Mouse (Mus musculus) c-Kit-negative CD71-positive TER-119-positive erythroid progenitor cells, embryonic 14.5 days (primary cell): ENCODE measurements around the gene Lrfn1.

Source experiments
- DNase-seq: peaks from one replicate; pipeline ENCODE4 v3.0.0-alpha.2; 2013; ENCODE audit warnings: low read depth, low spot score

The Lrfn1 gene

DNA sequence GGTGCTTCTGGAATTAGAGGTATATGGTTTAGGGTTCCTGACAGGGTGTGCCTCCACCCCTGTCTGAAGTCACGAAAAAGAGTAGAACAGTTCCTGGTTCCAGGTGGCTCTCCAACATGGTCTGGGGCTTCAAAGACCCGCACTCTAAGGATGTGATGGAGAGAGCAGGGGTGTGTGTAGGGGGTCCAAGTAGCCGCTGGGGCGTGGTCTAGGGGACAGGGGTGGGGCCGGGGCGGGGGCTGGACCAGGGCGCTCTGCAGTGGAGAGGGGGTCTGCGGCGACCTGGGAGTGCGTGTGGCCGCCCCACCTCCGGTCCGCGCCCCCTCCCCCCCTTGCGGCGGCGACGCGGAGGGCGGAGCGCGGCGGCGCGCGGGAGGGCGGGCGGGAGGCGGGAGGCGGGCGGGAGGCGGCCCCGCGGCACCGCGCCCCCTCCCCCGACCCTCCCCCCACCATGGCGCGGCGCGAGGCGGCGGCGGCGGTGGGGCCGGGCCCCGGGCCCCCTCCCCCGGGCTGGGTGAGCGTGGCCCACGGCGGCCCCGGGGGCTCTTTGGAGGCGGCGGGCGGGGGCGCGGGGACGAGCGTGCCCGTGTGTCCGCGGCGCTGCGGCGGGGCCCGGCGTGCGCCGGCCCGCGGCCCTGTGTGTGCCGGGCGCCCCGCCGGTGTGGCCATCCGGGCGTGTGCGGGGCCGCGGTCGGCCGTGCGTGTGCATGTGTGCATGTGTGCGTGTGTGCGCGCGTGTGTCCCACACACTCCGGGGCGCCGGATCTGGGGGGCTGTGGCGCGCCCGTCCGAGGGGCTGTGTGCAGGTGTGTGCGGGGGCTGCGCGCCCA is at the start of gene Lrfn1:
Lrfn1 (plus strand) TSS at position 450 of the 830 bp plus-strand sequence.
- no peak for DNase-seq

DNA sequence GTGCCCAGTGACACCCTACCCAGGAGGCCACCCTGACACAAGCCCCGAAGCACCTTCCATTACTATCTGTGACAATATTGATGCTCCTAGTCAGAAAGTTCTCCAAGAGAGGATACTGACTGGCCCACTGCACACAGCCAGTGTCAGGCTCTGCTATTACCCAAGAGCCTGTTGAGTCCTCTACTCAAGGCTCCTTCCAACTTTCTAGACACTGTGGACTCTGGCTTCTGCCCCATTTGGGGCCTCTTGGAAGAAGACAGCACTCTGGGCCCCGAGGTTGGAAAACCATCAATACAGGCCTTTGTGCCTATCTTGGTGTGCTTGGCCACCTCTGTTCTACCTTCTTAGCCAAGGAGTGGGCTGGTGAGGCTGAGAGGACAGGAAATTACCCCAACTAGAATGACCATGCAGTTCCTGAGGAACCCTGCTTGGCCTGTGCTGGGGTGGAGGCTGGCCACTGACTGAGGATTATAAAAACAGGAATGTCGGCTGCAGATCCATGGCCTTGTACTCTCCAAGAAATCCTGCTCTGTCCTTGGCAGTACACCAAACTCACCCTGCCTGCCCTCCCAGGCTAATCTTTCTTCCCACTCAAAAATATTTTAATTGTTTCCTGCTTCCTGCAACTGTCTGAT is 40.8 kb upstream of the Lrfn1 start:
- no peak for DNase-seq

DNA sequence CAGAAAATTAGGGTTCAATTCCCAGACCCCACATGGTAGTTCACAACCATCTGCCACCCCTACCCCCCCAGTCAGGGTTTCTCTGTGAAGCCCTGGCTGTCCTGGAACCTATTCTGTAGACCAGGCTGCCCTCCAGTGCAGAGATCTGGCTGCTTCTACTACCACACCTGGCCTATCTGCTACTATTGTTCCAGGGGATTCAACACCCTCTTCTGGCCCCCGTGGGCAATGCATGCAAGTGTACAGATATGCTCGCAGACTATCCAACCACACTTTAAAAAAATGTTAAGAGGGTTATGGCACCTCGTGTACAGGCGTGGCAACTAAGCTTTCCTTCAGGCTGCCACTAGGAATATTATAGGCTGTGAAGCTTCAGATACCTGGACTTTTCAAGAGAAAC is 39.0 kb upstream of the Lrfn1 start:
- DNase-seq: no peak

DNA sequence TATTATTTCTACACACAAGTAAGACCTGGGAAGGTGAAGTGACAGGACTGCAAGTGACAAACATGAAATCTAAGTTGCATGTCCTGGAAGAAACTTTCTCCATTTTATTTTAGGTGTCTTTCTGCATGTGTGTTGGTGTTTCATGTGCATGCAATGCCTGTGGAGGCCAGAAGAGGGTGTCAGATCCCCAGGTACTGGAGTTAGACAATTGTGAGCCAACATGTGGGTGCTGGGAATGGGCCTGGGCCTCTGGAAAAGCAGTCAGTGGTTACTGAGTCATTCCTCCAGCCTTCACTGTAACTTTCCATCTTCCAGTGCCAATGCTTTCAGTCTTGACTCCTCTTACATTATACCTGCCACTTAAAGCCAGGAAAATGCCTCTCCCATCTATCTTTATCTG is 34.4 kb upstream of the Lrfn1 start:
- no peak for DNase-seq

GRCm38 (mm10) chr7:28418096-28418670 is 33.6 kb upstream of the Lrfn1 start:
- DNase-seq: no peak

- DNase-seq: no peak
Measured at GRCm38 (mm10) chr7:28419416-28419815, 32.4 kb upstream of the Lrfn1 start.

DNA sequence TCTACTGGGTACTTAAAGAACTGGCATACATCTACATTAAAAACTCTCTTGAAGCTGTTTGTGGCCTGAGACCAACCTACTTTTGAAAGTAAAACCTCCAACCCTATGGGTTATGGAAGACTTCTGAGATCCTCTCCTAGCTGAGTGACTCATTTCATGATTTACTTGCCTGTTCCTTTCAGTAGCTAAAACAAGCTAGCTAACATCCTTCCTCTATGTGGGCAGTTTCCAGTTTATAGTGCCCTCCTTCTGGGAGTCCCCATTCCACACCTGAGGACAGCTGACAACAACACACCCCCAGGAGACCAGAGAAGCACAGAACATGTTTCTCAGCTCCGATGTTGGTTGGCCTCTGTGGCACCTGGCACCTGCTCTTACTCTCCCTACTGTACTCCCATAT is 28.8 kb upstream of the Lrfn1 start:
- no peak for DNase-seq

DNA sequence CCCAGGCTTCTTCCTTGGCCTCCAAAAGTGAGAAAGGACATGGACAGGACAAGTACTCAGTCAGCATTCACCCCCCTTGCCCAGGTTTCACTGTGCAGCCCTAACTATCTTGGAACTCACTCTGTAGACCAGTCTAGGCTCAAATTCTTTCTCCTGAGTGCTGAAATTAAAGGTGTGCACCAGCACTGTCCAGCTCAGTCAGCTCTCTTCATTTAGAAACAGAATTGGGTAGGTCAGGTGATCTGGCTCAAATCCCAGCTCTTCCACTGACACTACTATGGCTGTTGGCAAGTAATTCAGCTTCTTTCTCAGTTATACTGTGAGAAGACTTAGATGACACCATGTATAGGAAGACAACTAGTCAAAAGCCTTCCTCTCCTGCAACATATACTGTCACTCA is 24.0 kb upstream of the Lrfn1 start:
- DNase-seq: no peak

- DNase-seq: no peak
Measured at GRCm38 (mm10) chr7:28430512-28430911, 21.3 kb upstream of the Lrfn1 start.

DNA sequence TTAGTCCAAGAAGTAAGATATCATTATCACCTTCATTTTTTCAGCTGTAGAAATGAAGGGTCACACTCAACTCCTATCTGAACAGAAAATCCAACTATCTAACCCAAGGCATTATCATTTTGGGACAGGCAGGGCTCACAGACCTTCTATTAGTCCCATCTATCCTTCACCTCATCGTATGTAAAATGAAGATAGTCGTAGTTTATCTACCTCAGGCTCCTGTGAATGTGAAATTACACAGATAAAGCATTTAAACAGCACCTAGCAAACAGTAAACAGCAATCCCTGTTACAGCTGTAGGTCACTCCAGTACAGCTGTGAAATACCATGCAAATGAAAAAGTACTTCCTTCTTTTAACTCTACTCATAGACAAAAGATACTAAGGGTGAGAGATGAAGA is 19.5 kb upstream of the Lrfn1 start:
- no peak for DNase-seq

DNA sequence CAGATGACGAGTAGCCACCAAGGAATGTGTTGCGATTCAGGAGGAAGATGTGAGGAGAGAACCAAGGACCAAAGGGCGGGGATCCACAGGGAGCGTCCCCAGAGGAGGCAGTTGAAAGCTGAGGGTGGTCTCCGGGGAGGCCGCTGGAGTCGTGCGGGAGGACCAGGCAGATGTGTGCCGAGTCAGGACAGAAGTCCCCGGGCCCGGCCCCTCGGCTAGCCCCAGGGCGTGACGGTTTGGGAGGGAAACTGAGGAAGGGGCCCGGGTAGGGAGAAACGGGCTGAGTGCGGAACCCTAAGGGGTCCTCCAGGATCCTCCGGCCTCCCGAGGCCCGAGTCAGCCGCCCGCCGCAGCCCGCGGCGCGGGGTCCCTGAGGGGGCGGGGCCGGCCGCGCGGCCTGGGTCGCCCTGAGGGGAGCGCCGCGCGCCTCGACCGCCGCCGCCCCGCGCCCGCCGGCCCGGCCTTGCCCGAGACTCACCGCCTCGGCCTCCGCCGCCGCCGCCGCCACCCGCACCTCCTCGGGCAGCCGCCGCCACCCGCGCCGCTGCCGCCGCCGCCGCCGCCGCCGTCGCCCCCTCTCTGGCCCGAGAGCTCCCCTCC is 16.0 kb upstream of the Lrfn1 start:
- no peak for DNase-seq

- DNase-seq: peak; percentile 95
Measured at GRCm38 (mm10) chr7:28436271-28436904, 15.4 kb upstream of the Lrfn1 start.

GRCm38 (mm10) chr7:28436932-28437570 is 14.7 kb upstream of the Lrfn1 start, which contains the start of gene Gmfg:
Gene Gmfg (plus strand): TSS chr7:28437447.
- peak; percentile 89 for DNase-seq

DNA sequence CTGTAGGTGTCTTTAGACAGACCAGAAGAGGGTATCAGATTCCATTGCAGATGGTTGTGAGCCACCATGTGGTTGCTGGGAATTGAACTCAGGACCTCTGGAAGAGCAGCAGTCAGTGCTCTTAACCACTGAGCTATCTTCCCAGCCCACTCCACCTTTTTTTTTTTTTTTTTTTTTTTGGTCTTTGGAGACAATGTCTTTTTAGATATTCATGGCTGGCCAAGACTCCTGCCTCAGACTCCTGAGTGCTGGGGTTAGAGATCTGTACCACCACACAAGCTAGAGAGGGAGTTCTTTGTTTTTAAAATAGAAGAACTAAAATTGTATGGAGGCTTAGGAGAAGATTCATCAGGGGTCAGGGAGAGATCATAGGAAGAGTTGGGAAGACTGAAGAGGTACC is 13.8 kb upstream of the Lrfn1 start:
- DNase-seq: no peak

GRCm38 (mm10) chr7:28438771-28439170 is 13.0 kb upstream of the Lrfn1 start:
- DNase-seq: no peak

DNA sequence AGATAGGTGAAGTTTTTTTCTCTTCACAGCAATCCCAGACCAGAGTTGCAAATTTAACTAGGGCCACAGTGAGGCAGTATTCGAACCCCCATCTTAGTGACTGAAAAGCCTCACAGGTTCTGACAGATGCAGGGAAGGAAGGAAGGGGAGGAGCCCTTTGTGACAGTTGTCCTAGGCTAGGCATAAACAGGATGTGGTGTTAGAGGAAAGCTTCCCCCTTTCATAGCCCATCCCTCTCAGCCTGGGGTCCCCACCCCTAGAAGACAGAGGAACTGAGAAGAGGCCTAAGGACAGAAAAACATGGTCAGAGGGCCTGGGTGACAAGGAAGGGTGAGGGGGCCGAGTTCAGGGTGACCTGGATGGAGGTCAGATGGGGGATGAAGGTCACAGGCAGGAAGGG is 11.0 kb upstream of the Lrfn1 start:
- DNase-seq: no peak

GRCm38 (mm10) chr7:28441776-28442485 is 9.8 kb upstream of the Lrfn1 start:
- no peak for DNase-seq

- DNase-seq: no peak
Measured at GRCm38 (mm10) chr7:28442688-28443087, 9.1 kb upstream of the Lrfn1 start.

GRCm38 (mm10) chr7:28444344-28444974 is 7.3 kb upstream of the Lrfn1 start:
- no peak for DNase-seq

- no peak for DNase-seq
Measured at GRCm38 (mm10) chr7:28446446-28446845, 5.3 kb upstream of the Lrfn1 start.
